Mouse (Mus musculus) MEL (cell line): ENCODE measurements around the gene Tmem220. TPM values are rescaled to one million over a fixed set of nuclear protein-coding genes. Genes with fewer than 3 reads are reported as not detected.

ENCODE experiments used
- DNase-seq: peaks from one replicate; pipeline ENCODE4 v3.0.0; 2011; ENCODE audit warnings: low read depth, low spot score
- H3K27ac ChIP-seq: 2 replicates; pipeline ENCODE4 v1.5.1; 2012; ENCODE audit warnings: low read depth, mild to moderate bottlenecking, control low read depth, low read length, moderate library complexity; ENCODE audit not compliant: control insufficient read depth
- H3K27me3 ChIP-seq, 2 experiments: fragments of 150-350 bp in 1 of 2; sonication (generic) in 1 of 2; 2 replicates each; pipeline ENCODE4 v1.6.1; 2012; ENCODE audit warnings: low read length in 2 of 2, mild to moderate bottlenecking in 2 of 2, improper control_type of control experiment in 1 of 2, moderate library complexity in 1 of 2; ENCODE audit not compliant: insufficient read depth in 2 of 2, control insufficient read depth in 1 of 2
- H3K36me3 ChIP-seq, 2 experiments: 2 replicates each; pipeline ENCODE4 v1.6.1; 2012 to 2014; ENCODE audit warnings: low read length in 2 of 2, improper control_type of control experiment in 1 of 2, inconsistent platforms in 1 of 2, mild to moderate bottlenecking in 1 of 2; ENCODE audit not compliant: insufficient read depth in 2 of 2, control insufficient read depth in 1 of 2
- H3K4me1 ChIP-seq, 2 experiments: fragments of 150-350 bp in 1 of 2; sonication (generic) in 1 of 2; 2 replicates each; pipeline ENCODE4 v1.6.1; 2012; ENCODE audit warnings: low read length in 2 of 2, improper control_type of control experiment in 1 of 2, mild to moderate bottlenecking in 1 of 2; ENCODE audit not compliant: insufficient read depth in 2 of 2, control insufficient read depth in 1 of 2
- H3K4me3 ChIP-seq, 2 experiments: fragments of 150-350 bp in 1 of 2; sonication (generic) in 1 of 2; 2 replicates each; pipeline ENCODE4 v1.5.1; 2012; ENCODE audit warnings: low read depth in 2 of 2, low read length in 2 of 2, mild to moderate bottlenecking in 2 of 2, moderate library complexity in 2 of 2, control low read depth in 1 of 2, improper control_type of control experiment in 1 of 2; ENCODE audit not compliant: control insufficient read depth in 1 of 2, insufficient read depth in 1 of 2
- H3K79me2 ChIP-seq: 2 replicates; pipeline ENCODE4 v1.6.1; 2012; ENCODE audit warnings: mild to moderate bottlenecking, low read length, moderate library complexity; ENCODE audit not compliant: control insufficient read depth, poor library complexity, insufficient read depth
- H3K9ac ChIP-seq: 2 replicates; pipeline ENCODE4 v1.6.1; 2012; ENCODE audit warnings: low read depth, mild to moderate bottlenecking, control low read depth, low read length, moderate library complexity; ENCODE audit not compliant: control insufficient read depth, poor library complexity, severe bottlenecking
- H3K9me3 ChIP-seq: fragments of 150-350 bp; sonication (generic); replicated peaks from 2 replicates; pipeline ENCODE4 v1.6.1; 2012; ENCODE audit warnings: mild to moderate bottlenecking, low read length, improper control_type of control experiment, moderate library complexity; ENCODE audit not compliant: insufficient read depth
- BHLHE40 ChIP-seq: IDR thresholded peaks from 2 replicates; pipeline ENCODE4 v1.6.1; 2012; ENCODE audit warnings: low read depth, mild to moderate bottlenecking, inconsistent platforms, low read length, improper control_type of control experiment, borderline replicate concordance
- CHD1 ChIP-seq: IDR thresholded peaks from 2 replicates; pipeline ENCODE4 v1.6.1; 2012; ENCODE audit warnings: low read depth, mild to moderate bottlenecking, inconsistent platforms, low read length, improper control_type of control experiment
- CTCF ChIP-seq, 3 experiments: IDR thresholded peaks in 2 of 3; conservative IDR thresholded peaks in 1 of 3; 2 replicates each; pipeline ENCODE4 v1.5.1; 2011 to 2012; ENCODE audit warnings: low read length in 3 of 3, low read depth in 2 of 3, mild to moderate bottlenecking in 2 of 3, improper control_type of control experiment in 1 of 3, inconsistent platforms in 1 of 3, mixed read lengths in 1 of 3, moderate library complexity in 1 of 3; ENCODE audit not compliant: control insufficient read depth in 1 of 3, insufficient read depth in 1 of 3, poor library complexity in 1 of 3, severe bottlenecking in 1 of 3
- ELF1 ChIP-seq: IDR thresholded peaks from 2 replicates; pipeline ENCODE4 v1.6.1; 2014; ENCODE audit warnings: low read depth, mild to moderate bottlenecking, inconsistent platforms, low read length, improper control_type of control experiment, moderate library complexity
- EP300 ChIP-seq, 2 experiments: IDR thresholded peaks; 2 replicates each; pipeline ENCODE4 v1.6.1; 2011; ENCODE audit warnings: improper control_type of control experiment in 2 of 2, low read length in 2 of 2, low read depth in 1 of 2, mild to moderate bottlenecking in 1 of 2
- ETS1 ChIP-seq: IDR thresholded peaks from 2 replicates; pipeline ENCODE4 v1.6.1; 2012; ENCODE audit warnings: low read depth, mild to moderate bottlenecking, inconsistent platforms, low read length, improper control_type of control experiment, moderate library complexity
- GATA1 ChIP-seq: IDR thresholded peaks from 2 replicates; pipeline ENCODE4 v1.6.1; 2011; ENCODE audit warnings: low read depth, low read length, improper control_type of control experiment
- HCFC1 ChIP-seq: IDR thresholded peaks from 2 replicates; pipeline ENCODE4 v1.6.1; 2012; ENCODE audit warnings: low read depth, mild to moderate bottlenecking, inconsistent platforms, low read length, improper control_type of control experiment, moderate library complexity
- JUND ChIP-seq: IDR thresholded peaks from 2 replicates; pipeline ENCODE4 v1.6.1; 2011; ENCODE audit warnings: low read depth, mild to moderate bottlenecking, improper control_type of control experiment, low read length
- KAT2A ChIP-seq: conservative IDR thresholded peaks from 2 replicates; pipeline ENCODE4 v1.6.1; 2012; ENCODE audit warnings: low read depth, low read length, improper control_type of control experiment, inconsistent platforms
- MAFK ChIP-seq: IDR thresholded peaks from 2 replicates; pipeline ENCODE4 v1.6.1; 2011; ENCODE audit warnings: low read depth, mild to moderate bottlenecking, low read length, improper control_type of control experiment, borderline replicate concordance
- MAZ ChIP-seq: IDR thresholded peaks from 2 replicates; pipeline ENCODE4 v1.6.1; 2012; ENCODE audit warnings: low read depth, mild to moderate bottlenecking, inconsistent platforms, low read length, improper control_type of control experiment
- MXI1 ChIP-seq: IDR thresholded peaks from 2 replicates; pipeline ENCODE4 v1.6.1; 2011; ENCODE audit warnings: mild to moderate bottlenecking, low read depth, low read length, improper control_type of control experiment
- MYC ChIP-seq: IDR thresholded peaks from 2 replicates; pipeline ENCODE4 v1.6.1; 2011; ENCODE audit warnings: low read depth, mild to moderate bottlenecking, low read length, improper control_type of control experiment, moderate library complexity
- NRF1 ChIP-seq: IDR thresholded peaks from 2 replicates; pipeline ENCODE4 v1.6.1; 2014; ENCODE audit warnings: low read depth, mild to moderate bottlenecking, inconsistent platforms, low read length, improper control_type of control experiment, moderate library complexity; ENCODE audit not compliant: poor library complexity, insufficient read depth, severe bottlenecking
- POLR2A ChIP-seq, 2 experiments: IDR thresholded peaks; 2 replicates each; pipeline ENCODE4 v1.6.1; 2011 to 2012; ENCODE audit warnings: low read length in 2 of 2, mild to moderate bottlenecking in 2 of 2, control low read depth in 1 of 2, improper control_type of control experiment in 1 of 2, low read depth in 1 of 2, moderate library complexity in 1 of 2; ENCODE audit not compliant: control insufficient read depth in 1 of 2, insufficient read depth in 1 of 2, poor library complexity in 1 of 2
- POLR2AphosphoS2 ChIP-seq: IDR thresholded peaks from 2 replicates; pipeline ENCODE4 v1.6.1; 2011; ENCODE audit warnings: low read length, improper control_type of control experiment
- RAD21 ChIP-seq: IDR thresholded peaks from 2 replicates; pipeline ENCODE4 v1.6.1; 2011; ENCODE audit warnings: mild to moderate bottlenecking, low read depth, low read length, improper control_type of control experiment
- RCOR1 ChIP-seq: IDR thresholded peaks from 2 replicates; pipeline ENCODE4 v1.6.1; 2012; ENCODE audit warnings: low read depth, mild to moderate bottlenecking, inconsistent platforms, low read length, improper control_type of control experiment
- TAL1 ChIP-seq: IDR thresholded peaks from 2 replicates; pipeline ENCODE4 v1.6.1; 2012; ENCODE audit warnings: mild to moderate bottlenecking, inconsistent platforms, low read length, moderate library complexity, mixed read lengths
- TBP ChIP-seq: IDR thresholded peaks from 2 replicates; pipeline ENCODE4 v1.8.0; 2011; ENCODE audit warnings: low read depth, low read length, improper control_type of control experiment
- TCF12 ChIP-seq: IDR thresholded peaks from 2 replicates; pipeline ENCODE4 v1.6.1; 2014; ENCODE audit warnings: low read depth, mild to moderate bottlenecking, inconsistent platforms, low read length, improper control_type of control experiment, moderate library complexity
- UBTF ChIP-seq: IDR thresholded peaks from 2 replicates; pipeline ENCODE4 v1.6.1; 2012; ENCODE audit warnings: low read depth, mild to moderate bottlenecking, inconsistent platforms, low read length, improper control_type of control experiment, moderate library complexity, borderline replicate concordance; ENCODE audit not compliant: insufficient read depth
- USF1 ChIP-seq: IDR thresholded peaks from 2 replicates; pipeline ENCODE4 v1.6.1; 2014; ENCODE audit warnings: low read depth, mild to moderate bottlenecking, inconsistent platforms, low read length, improper control_type of control experiment, moderate library complexity
- ZMIZ1 ChIP-seq: IDR thresholded peaks from 2 replicates; pipeline ENCODE4 v1.6.1; 2012; ENCODE audit warnings: low read depth, mild to moderate bottlenecking, inconsistent platforms, low read length, improper control_type of control experiment, moderate library complexity
- ZNF384 ChIP-seq: IDR thresholded peaks from 2 replicates; pipeline ENCODE4 v1.6.1; 2012; ENCODE audit warnings: low read depth, mild to moderate bottlenecking, inconsistent platforms, low read length, improper control_type of control experiment
- polyA plus RNA-seq, 2 experiments: library from polyadenylated mRNA; stranded (reverse) in 1 of 2; unstranded in 1 of 2; fragments of >175 nt in 1 of 2; fragments of >200 nt in 1 of 2; gene quantifications; 2 replicates each; pipeline versions ENCODE4 v1.2.1 to v1.2.4; 2012; ENCODE audit warnings: low replicate concordance in 2 of 2, low read depth in 1 of 2; ENCODE audit not compliant: insufficient read length in 2 of 2, insufficient read depth in 1 of 2, missing spikeins in 1 of 2
- total RNA-seq: library from RNA; depleted of rRNA; stranded (reverse); fragments of 300-350 nt; gene quantifications from 2 replicates; pipeline ENCODE4 v1.2.3, GENCODE M21; 2012

Tmem220 gene
- total and polyA plus RNA-seq, 3 experiments = 0.35 to 0.99 TPM; not detected in 1

DNA sequence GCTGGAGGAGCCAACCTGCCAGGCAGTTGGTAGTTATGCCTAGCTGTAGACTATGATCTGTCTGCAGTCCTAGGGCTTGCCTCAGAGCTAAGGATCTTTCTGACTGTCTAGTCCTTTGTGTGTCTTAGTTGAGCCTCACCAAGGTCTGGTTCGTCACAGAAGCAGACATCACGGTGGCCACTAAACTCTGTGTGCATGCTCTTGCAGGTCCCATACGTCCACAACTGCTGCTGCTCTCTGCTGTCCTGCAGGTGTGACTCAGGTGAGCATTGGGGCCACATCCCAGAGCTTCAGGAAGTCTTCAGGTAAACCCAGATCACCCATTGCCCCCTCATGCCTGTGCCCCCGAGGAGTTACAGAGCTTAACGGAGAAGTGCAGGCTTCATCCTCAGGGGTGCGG lies 53.9 kb downstream of the Tmem220 start:
- H3K4me1 ChIP-seq = peaks cover 6 to 10% of the 10 kb centered on the region in 2 experiments; a peak in 3 of 4 replicates
- TF ChIP-seq ZNF384 (no peak), JUND (no peak), CTCF (IDR thresholded peaks at IDR 0.05 in 2 of 3, conservative IDR thresholded peaks at IDR 0.05 in 1 of 3; ENCODE audit: control insufficient read depth in 1 of 3, insufficient read depth in 1 of 3, low read depth in 2 of 3, low read length in 3 of 3, poor library complexity in 1 of 3, severe bottlenecking in 1 of 3) (no peak), RCOR1 (no peak), MXI1 (no peak), ELF1 (no peak), MAFK (no peak)
- no peaks in the 10 kb centered on the region for H3K79me2 ChIP-seq
- no peak overlapping the region for H3K9ac ChIP-seq
- H3K27ac ChIP-seq = no peak overlapping the region
- peaks cover 0 to 2% of the 10 kb centered on the region in 2 experiments; a peak in 1 of 4 replicates for H3K36me3 ChIP-seq
- H3K9me3 ChIP-seq = no peaks in the 10 kb centered on the region
- DNase-seq = no peak
- peaks cover 4% of the 10 kb centered on the region in 2 experiments; a peak in 1 of 4 replicates for H3K27me3 ChIP-seq
- H3K4me3 ChIP-seq = no peak overlapping the region

DNA sequence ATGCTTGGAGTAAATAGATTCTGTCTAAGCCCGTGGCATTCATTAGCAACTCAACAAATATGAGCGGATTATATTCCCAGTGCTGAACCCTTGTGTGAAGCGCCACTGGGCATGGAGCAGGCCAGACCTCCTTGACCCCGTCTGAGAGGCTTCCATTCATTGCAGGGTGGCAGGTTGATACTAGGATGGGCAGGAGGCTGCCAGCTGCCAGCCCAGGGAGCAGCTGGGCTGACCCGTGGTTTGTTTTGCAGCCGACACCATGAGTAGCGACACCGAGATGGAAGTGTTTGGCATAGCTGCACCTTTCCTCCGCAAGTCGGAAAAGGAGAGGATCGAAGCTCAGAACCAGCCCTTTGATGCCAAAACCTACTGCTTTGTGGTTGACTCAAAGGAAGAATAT lies 54.8 kb downstream of the Tmem220 start:
- no peak for DNase-seq
- Histone ChIP-seq H3K36me3 (peaks cover 0 to 2% of the 10 kb centered on the region in 2 experiments; a peak in 1 of 4 replicates), H3K9ac (no peak overlapping the region), H3K4me1 (peaks cover 6 to 10% of the 10 kb centered on the region in 2 experiments; a peak in 3 of 4 replicates), H3K79me2 (no peaks in the 10 kb centered on the region), H3K4me3 (no peak overlapping the region), H3K9me3 (no peaks in the 10 kb centered on the region), H3K27me3 (peaks cover 2 to 4% of the 10 kb centered on the region in 2 experiments; a peak in 1 of 4 replicates), H3K27ac (no peak overlapping the region)
- TF ChIP-seq TAL1 (no peak), EP300 (IDR thresholded peaks at IDR 0.05; ENCODE audit: low read depth in 1 of 2, low read length in 2 of 2) (no peak), ZMIZ1 (no peak), MAZ (no peak), TBP (no peak), MAFK (no peak), CHD1 (no peak), RCOR1 (no peak)

DNA sequence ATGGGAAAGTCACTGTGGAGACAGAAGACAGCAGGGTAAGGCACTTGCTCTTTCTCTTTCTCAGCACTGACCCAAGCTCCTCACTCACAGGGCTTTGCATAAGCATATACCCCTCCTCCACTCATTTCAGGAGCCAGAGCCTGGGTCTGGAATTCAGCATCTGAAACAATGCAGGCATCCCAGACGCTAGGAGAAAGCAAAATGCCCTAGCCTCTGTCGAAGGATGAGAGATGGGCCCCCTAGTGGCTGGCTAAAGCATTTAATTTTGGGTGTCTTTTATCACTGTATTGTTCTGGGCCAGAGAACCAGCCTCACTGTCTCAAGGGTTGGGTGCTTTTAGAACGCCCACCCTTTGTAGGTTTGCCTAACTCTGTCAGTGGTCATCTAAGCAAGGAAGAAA lies 55.2 kb downstream of the Tmem220 start:
- H3K4me3 ChIP-seq = no peak overlapping the region
- no peaks in the 10 kb centered on the region for H3K79me2 ChIP-seq
- H3K36me3 ChIP-seq = peaks cover 0 to 2% of the 10 kb centered on the region in 2 experiments; a peak in 1 of 4 replicates
- H3K4me1 ChIP-seq = peaks cover 6 to 10% of the 10 kb centered on the region in 2 experiments; a peak in 3 of 4 replicates
- H3K9me3 ChIP-seq = no peaks in the 10 kb centered on the region
- H3K27me3 ChIP-seq = peaks cover 2 to 3% of the 10 kb centered on the region in 2 experiments; a peak in 1 of 4 replicates
- peak; percentile 82 for DNase-seq
- no peak overlapping the region for H3K9ac ChIP-seq
- H3K27ac ChIP-seq = no peak overlapping the region
- TF ChIP-seq GATA1 = no peak
- TF ChIP-seq MAZ = no peak
- TF ChIP-seq TAL1 = no peak
- TF ChIP-seq EP300 (IDR thresholded peaks at IDR 0.05; ENCODE audit: low read depth in 1 of 2, low read length in 2 of 2) = no peak
- TF ChIP-seq POLR2AphosphoS2 = no peak
- TF ChIP-seq UBTF = no peak
- TF ChIP-seq ZNF384 = no peak
- TF ChIP-seq MYC = no peak
- no peak for TF ChIP-seq ELF1
- no peak for TF ChIP-seq KAT2A
- TF ChIP-seq POLR2A (IDR thresholded peaks at IDR 0.05; ENCODE audit: control insufficient read depth in 1 of 2, insufficient read depth in 1 of 2, low read depth in 1 of 2, low read length in 2 of 2, poor library complexity in 1 of 2) = no peak
- TF ChIP-seq USF1 = no peak
- TF ChIP-seq BHLHE40 = no peak
- TF ChIP-seq NRF1 = no peak
- TF ChIP-seq CHD1 = no peak
- TF ChIP-seq ETS1 = no peak
- peak; percentile 11 for TF ChIP-seq RAD21
- peak; percentile 33; the same call in 1 of the 2 replicates for TF ChIP-seq HCFC1
- TF ChIP-seq TCF12 = no peak
